Mouse (Mus musculus) forebrain, embryonic 14.5 days (tissue): Measurements from ENCODE around the gene Cpt1c. TPM values are rescaled to one million over a fixed set of nuclear protein-coding genes. Genes with fewer than 3 reads are reported as not detected.

Experiments
- ATAC-seq: fragments of 200-750 bp; cut with Nextera tagmentation; 2 replicates; pipeline ENCODE4 v1.8.0; 2017; ENCODE audit warnings: mild to moderate bottlenecking, moderate library complexity
- DNase-seq: peaks from one replicate; pipeline ENCODE4 v3.0.0-alpha.2; 2015; ENCODE audit warnings: low spot score
- H3K27ac ChIP-seq: fragments of 300-500 bp; sonication (generic); 2 replicates; pipeline ENCODE4 v1.5.1; 2014; ENCODE audit warnings: low read depth, mild to moderate bottlenecking, control low read depth, low read length, moderate library complexity
- H3K27me3 ChIP-seq: fragments of 300-500 bp; sonication (generic); replicated peaks from 2 replicates; pipeline ENCODE4 v1.6.1; 2014; ENCODE audit warnings: low read length, control low read depth, mixed read lengths; ENCODE audit not compliant: control insufficient read depth, insufficient read depth
- H3K36me3 ChIP-seq: fragments of 300-500 bp; sonication (generic); 2 replicates; pipeline ENCODE4 v1.6.1; 2014; ENCODE audit warnings: low read length, control low read depth; ENCODE audit not compliant: control insufficient read depth, insufficient read depth
- H3K4me1 ChIP-seq: fragments of 300-500 bp; sonication (generic); 2 replicates; pipeline ENCODE4 v1.6.1; 2014; ENCODE audit warnings: antibody characterized with exemption, low read length, control low read depth; ENCODE audit not compliant: control insufficient read depth, insufficient read depth
- H3K4me2 ChIP-seq: fragments of 300-500 bp; sonication (generic); 2 replicates; pipeline ENCODE4 v1.6.1; 2014; ENCODE audit warnings: mild to moderate bottlenecking, control low read depth, low read length
- H3K4me3 ChIP-seq: fragments of 300-500 bp; sonication (generic); 2 replicates; pipeline ENCODE4 v1.5.1; 2014; ENCODE audit warnings: low read depth, low read length, control low read depth
- H3K9ac ChIP-seq: fragments of 300-500 bp; sonication (generic); 2 replicates; pipeline ENCODE4 v1.6.1; 2014; ENCODE audit warnings: mild to moderate bottlenecking, low read length, control low read depth, moderate library complexity
- H3K9me3 ChIP-seq: fragments of 300-500 bp; sonication (generic); replicated peaks from 2 replicates; pipeline ENCODE4 v1.6.1; 2016; ENCODE audit warnings: low read length, control low read depth, mixed read lengths; ENCODE audit not compliant: control insufficient read depth
- WGBS: fragments of 180-500 bp; shearing (Covaris S2); extraction: QIAGEN DNeasy Blood & Tissue Kit; methylation state at CpG from one replicate; pipeline ENCODE4 v1.1.7; 2014; 5-methylcytosine and 5-hydroxymethylcytosine counted together
- polyA plus RNA-seq: library from polyadenylated mRNA; unstranded; fragments of >200 nt; fragmentation: Nextera tagmentation; extraction: Ambion mirVana; gene quantifications from 2 replicates; pipeline ENCODE4 v1.2.1, GENCODE M21; 2014

Cpt1c gene
- polyA plus RNA-seq, 1 experiment from 2014 or later: 37.3 TPM

GRCm38 (mm10) chr7:44925468-44925867 lies 49.2 kb downstream of the Cpt1c start:
- peaks cover 12% of the 10 kb centered on the region for H3K4me1 ChIP-seq
- ATAC-seq (no peak), DNase-seq (peak; percentile 47)
- H3K9me3 ChIP-seq: no peaks in the 10 kb centered on the region
- no peak overlapping the region for H3K4me3 ChIP-seq
- 62% methylated on average over 3 of the region's 3 CpGs for WGBS
- no peaks in the 10 kb centered on the region for H3K27me3 ChIP-seq
- H3K9ac ChIP-seq: no peak overlapping the region
- H3K27ac ChIP-seq: no peak overlapping the region
- H3K36me3 ChIP-seq: peaks cover 38% of the 10 kb centered on the region
- no peak overlapping the region for H3K4me2 ChIP-seq

- H3K9ac ChIP-seq: no peak overlapping the region
- H3K4me3 ChIP-seq: no peak overlapping the region
- H3K4me2 ChIP-seq: no peak overlapping the region
- H3K27ac ChIP-seq: no peak overlapping the region
- H3K9me3 ChIP-seq: no peaks in the 10 kb centered on the region
- DNase-seq (no peak), ATAC-seq (no peak)
- H3K36me3 ChIP-seq: peaks cover 47% of the 10 kb centered on the region
- no peaks in the 10 kb centered on the region for H3K27me3 ChIP-seq
- no peaks in the 10 kb centered on the region for H3K4me1 ChIP-seq
Observed at GRCm38 (mm10) chr7:44922530-44922929, 52.1 kb downstream of the Cpt1c start.

- DNase-seq (no peak), ATAC-seq (no peak)
- no peaks in the 10 kb centered on the region for H3K9me3 ChIP-seq
- no peak overlapping the region for H3K4me2 ChIP-seq
- no peaks in the 10 kb centered on the region for H3K27me3 ChIP-seq
- H3K4me1 ChIP-seq: no peaks in the 10 kb centered on the region
- WGBS: 77% methylated on average over 5 of the region's 5 CpGs
- peaks cover 56% of the 10 kb centered on the region for H3K36me3 ChIP-seq
- H3K27ac ChIP-seq: no peak overlapping the region
- H3K9ac ChIP-seq: no peak overlapping the region
- no peak overlapping the region for H3K4me3 ChIP-seq
Observed at GRCm38 (mm10) chr7:44919127-44919526, 55.5 kb downstream of the Cpt1c start.

GRCm38 (mm10) chr7:44918219-44918618 lies 56.4 kb downstream of the Cpt1c start:
- no peaks in the 10 kb centered on the region for H3K4me1 ChIP-seq
- no peaks in the 10 kb centered on the region for H3K9me3 ChIP-seq
- no peak overlapping the region for H3K4me3 ChIP-seq
- H3K27ac ChIP-seq: no peak overlapping the region
- ATAC-seq (no peak), DNase-seq (no peak)
- H3K9ac ChIP-seq: no peak overlapping the region
- 96% methylated on average over 3 of the region's 3 CpGs for WGBS
- H3K36me3 ChIP-seq: peaks cover 58% of the 10 kb centered on the region
- no peaks in the 10 kb centered on the region for H3K27me3 ChIP-seq
- H3K4me2 ChIP-seq: no peak overlapping the region

GRCm38 (mm10) chr7:44916881-44917280 lies 57.8 kb downstream of the Cpt1c start:
- Histone ChIP-seq H3K27ac (no peak overlapping the region), H3K9ac (no peak overlapping the region), H3K36me3 (peaks cover 57% of the 10 kb centered on the region), H3K9me3 (no peaks in the 10 kb centered on the region), H3K27me3 (no peaks in the 10 kb centered on the region), H3K4me2 (no peak overlapping the region), H3K4me3 (no peak overlapping the region), H3K4me1 (no peaks in the 10 kb centered on the region)
- 95% methylated on average over 4 of the region's 4 CpGs for WGBS
- no peak for DNase-seq
- no peak for ATAC-seq

- ATAC-seq: no peak
- H3K4me3 ChIP-seq: no peak overlapping the region
- no peak overlapping the region for H3K27ac ChIP-seq
- H3K27me3 ChIP-seq: no peaks in the 10 kb centered on the region
- WGBS: 96% methylated on average over 6 of the region's 6 CpGs
- no peak overlapping the region for H3K4me2 ChIP-seq
- H3K36me3 ChIP-seq: peaks cover 61% of the 10 kb centered on the region
- no peak for DNase-seq
- H3K4me1 ChIP-seq: no peaks in the 10 kb centered on the region
- H3K9ac ChIP-seq: no peak overlapping the region
- no peaks in the 10 kb centered on the region for H3K9me3 ChIP-seq
Observed at GRCm38 (mm10) chr7:44916191-44916590, 58.5 kb downstream of the Cpt1c start.

GRCm38 (mm10) chr7:44915314-44915713 lies 59.3 kb downstream of the Cpt1c start:
- no peak overlapping the region for H3K9ac ChIP-seq
- H3K4me2 ChIP-seq: no peak overlapping the region
- H3K27ac ChIP-seq: no peak overlapping the region
- no peaks in the 10 kb centered on the region for H3K4me1 ChIP-seq
- DNase-seq: no peak
- H3K9me3 ChIP-seq: no peaks in the 10 kb centered on the region
- no peak overlapping the region for H3K4me3 ChIP-seq
- WGBS: 90% methylated on average over 9 of the region's 9 CpGs
- no peak for ATAC-seq
- H3K27me3 ChIP-seq: no peaks in the 10 kb centered on the region
- peaks cover 68% of the 10 kb centered on the region for H3K36me3 ChIP-seq

- Histone ChIP-seq H3K4me1 (no peaks in the 10 kb centered on the region), H3K4me2 (no peak overlapping the region), H3K36me3 (peaks cover 70% of the 10 kb centered on the region), H3K27me3 (no peaks in the 10 kb centered on the region), H3K27ac (no peak overlapping the region), H3K9me3 (no peaks in the 10 kb centered on the region), H3K9ac (no peak overlapping the region), H3K4me3 (no peak overlapping the region)
- ATAC-seq (no peak), DNase-seq (no peak)
- 50% methylated on average over 2 of the region's 2 CpGs for WGBS
Observed at GRCm38 (mm10) chr7:44914396-44914795, 60.3 kb downstream of the Cpt1c start.
